Mouse (Mus musculus): ENCODE results near the gene Angel2.

Gene Angel2

GRCm38 (mm10) chr1:190929010-190929695 is 4.2 kb downstream of the Angel2 start:
- DNase-seq (ENCODE audit: low spot score): no peak

GRCm38 (mm10) chr1:190930181-190930580 is 5.3 kb downstream of the Angel2 start:
- no peak for DNase-seq (ENCODE audit: low spot score)

- DNase-seq (ENCODE audit: low spot score): no peak
Measured at GRCm38 (mm10) chr1:190939803-190940202, 14.9 kb downstream of the Angel2 start.

GRCm38 (mm10) chr1:190944109-190944760 is 19.3 kb downstream of the Angel2 start:
- peak; percentile 49 for DNase-seq (ENCODE audit: low spot score)

GRCm38 (mm10) chr1:190947986-190948385 is 23.1 kb downstream of the Angel2 start:
- DNase-seq (ENCODE audit: low spot score): no peak

- no peak for DNase-seq (ENCODE audit: low spot score)
Measured at GRCm38 (mm10) chr1:190948439-190948838, 23.5 kb downstream of the Angel2 start.

- no peak for DNase-seq (ENCODE audit: low spot score)
Measured at GRCm38 (mm10) chr1:190948846-190949245, 23.9 kb downstream of the Angel2 start.

- no peak for DNase-seq (ENCODE audit: low spot score)
Measured at GRCm38 (mm10) chr1:190951014-190951413, 26.1 kb downstream of the Angel2 start.

GRCm38 (mm10) chr1:190953009-190953408 is 28.1 kb downstream of the Angel2 start:
- DNase-seq (ENCODE audit: low spot score): no peak

GRCm38 (mm10) chr1:190958821-190959220 is 33.9 kb downstream of the Angel2 start:
- no peak for DNase-seq (ENCODE audit: low spot score)

- DNase-seq (ENCODE audit: low spot score): no peak
Measured at GRCm38 (mm10) chr1:190962760-190963159, 37.8 kb downstream of the Angel2 start.

- no peak for DNase-seq (ENCODE audit: low spot score)
Measured at GRCm38 (mm10) chr1:190964992-190965780, 40.3 kb downstream of the Angel2 start.

- DNase-seq (ENCODE audit: low spot score): no peak
Measured at GRCm38 (mm10) chr1:190968010-190968409, 43.1 kb downstream of the Angel2 start.

GRCm38 (mm10) chr1:190971708-190972610 is 47.0 kb downstream of the Angel2 start:
- no peak for DNase-seq (ENCODE audit: low spot score)

- DNase-seq (ENCODE audit: low spot score): no peak
Measured at GRCm38 (mm10) chr1:190972612-190973192, 47.8 kb downstream of the Angel2 start.

- DNase-seq (ENCODE audit: low spot score): no peak
Measured at GRCm38 (mm10) chr1:190974191-190974590, 49.3 kb downstream of the Angel2 start.

- no peak for DNase-seq (ENCODE audit: low spot score)
Measured at GRCm38 (mm10) chr1:190974833-190975232, 49.9 kb downstream of the Angel2 start.

- DNase-seq (ENCODE audit: low spot score): no peak
Measured at GRCm38 (mm10) chr1:190976887-190977573, 52.1 kb downstream of the Angel2 start.

GRCm38 (mm10) chr1:190978001-190978400 is 53.1 kb downstream of the Angel2 start:
- no peak for DNase-seq (ENCODE audit: low spot score)

GRCm38 (mm10) chr1:190978511-190979073 is 53.7 kb downstream of the Angel2 start:
- DNase-seq (ENCODE audit: low spot score): no peak
